Mouse (Mus musculus) ES-Bruce4 (cell line): ENCODE measurements around the gene Dynll1.

ENCODE experiments used
- CTCF ChIP-seq: IDR thresholded peaks from one replicate; pipeline ENCODE4 v1.8.1; 2011; ENCODE audit warnings: low read depth, low read length
- POLR2A ChIP-seq: IDR thresholded peaks from one replicate; pipeline ENCODE4 v1.8.1; 2011; ENCODE audit warnings: low read length; ENCODE audit not compliant: insufficient read depth

GRCm38 (mm10) chr5:115347564-115347963 lies 46.8 kb upstream of the Dynll1 start:
- TF ChIP-seq CTCF = peak; percentile 86
- TF ChIP-seq POLR2A = no peak
